Mouse (Mus musculus): ENCODE data around the gene Orc5. TPM values are rescaled to one million over a fixed set of nuclear protein-coding genes. Genes with fewer than 3 reads are reported as not detected.
A peak's percentile ranks its signal among the peaks of the same experiment; 100 is the strongest.

Gene Orc5
- polyA plus RNA-seq, 1 experiment from 2014 or later, result 46.6 TPM

DNA sequence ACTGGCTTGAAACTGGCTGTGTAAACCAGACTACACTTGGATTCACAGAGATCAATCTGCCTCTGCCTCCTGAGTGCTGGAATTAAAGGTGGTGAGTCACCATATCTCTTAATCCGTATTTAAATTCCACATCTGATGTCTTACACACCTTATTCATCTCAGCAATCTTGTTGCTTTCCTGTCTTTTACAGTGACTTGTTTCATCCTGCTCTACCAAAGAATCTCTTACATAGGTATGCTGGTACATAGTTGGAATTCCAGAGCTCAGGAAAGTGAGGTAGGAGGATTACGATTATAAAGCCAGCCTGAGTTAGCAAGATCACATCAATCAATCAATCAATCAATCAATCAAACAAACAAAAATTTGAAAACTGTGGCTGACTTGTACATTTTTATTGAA is 9.6 kb upstream of the Orc5 start:
- H3K9ac ChIP-seq (replicated peaks), result no peak overlapping the region
- no peaks in the 10 kb centered on the region; the same call in 1 of the 2 replicates for H3K36me3 ChIP-seq
- H3K9me3 ChIP-seq, result peaks cover 8% of the 10 kb centered on the region; the same call in 1 of the 2 replicates
- no peak overlapping the region for H3K4me2 ChIP-seq
- H3K4me1 ChIP-seq (replicated peaks), result no peaks in the 10 kb centered on the region
- 62% methylated on average over 2 of the region's 2 CpGs for WGBS
- ATAC-seq (ENCODE audit: insufficient number of reproducible peaks, insufficient read depth, low FRiP score, low TSS enrichment, low read depth), result no peak
- no peaks in the 10 kb centered on the region for H3K27me3 ChIP-seq
- no peak overlapping the region for H3K27ac ChIP-seq
- no peak overlapping the region for H3K4me3 ChIP-seq (replicated peaks)

DNA sequence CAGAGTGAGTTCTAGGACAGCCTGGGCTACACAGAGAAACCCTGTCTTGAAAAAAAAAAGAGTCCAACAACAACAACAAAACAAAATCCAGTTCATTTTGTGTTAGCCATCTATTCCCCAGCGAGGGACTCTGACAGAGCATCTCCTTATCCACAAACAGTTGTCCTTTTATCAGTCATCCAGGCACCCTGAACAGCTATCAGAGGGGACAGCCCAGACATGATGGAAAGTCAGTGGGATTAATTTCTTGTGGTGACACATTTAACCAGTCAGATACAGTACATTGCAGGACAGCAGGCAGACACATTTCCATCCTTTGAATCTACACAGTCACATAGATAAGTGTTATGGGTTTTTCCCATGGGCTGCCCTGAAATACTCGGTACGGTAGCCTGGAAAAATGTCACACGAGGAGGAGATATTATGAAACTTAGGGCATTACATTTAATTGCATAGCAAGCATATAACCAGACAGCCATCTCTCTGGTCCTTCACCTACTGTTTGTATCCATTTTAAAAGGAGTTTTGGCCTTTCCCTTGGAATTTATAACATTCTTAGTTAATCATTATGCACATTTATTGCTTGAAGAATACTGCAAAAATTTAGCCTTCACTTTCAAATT is 7.4 kb upstream of the Orc5 start:
- H3K9me3 ChIP-seq, result peaks cover 8% of the 10 kb centered on the region; the same call in 1 of the 2 replicates
- H3K9ac ChIP-seq (replicated peaks), result no peak overlapping the region
- no peaks in the 10 kb centered on the region for H3K27me3 ChIP-seq
- H3K27ac ChIP-seq, result no peak overlapping the region
- no peaks in the 10 kb centered on the region; the same call in 1 of the 2 replicates for H3K36me3 ChIP-seq
- H3K4me1 ChIP-seq (replicated peaks), result no peaks in the 10 kb centered on the region
- 90% methylated on average over 4 of the region's 4 CpGs for WGBS
- no peak for ATAC-seq (ENCODE audit: insufficient number of reproducible peaks, insufficient read depth, low FRiP score, low TSS enrichment, low read depth)
- no peak overlapping the region for H3K4me2 ChIP-seq
- no peak overlapping the region for H3K4me3 ChIP-seq (replicated peaks)

DNA sequence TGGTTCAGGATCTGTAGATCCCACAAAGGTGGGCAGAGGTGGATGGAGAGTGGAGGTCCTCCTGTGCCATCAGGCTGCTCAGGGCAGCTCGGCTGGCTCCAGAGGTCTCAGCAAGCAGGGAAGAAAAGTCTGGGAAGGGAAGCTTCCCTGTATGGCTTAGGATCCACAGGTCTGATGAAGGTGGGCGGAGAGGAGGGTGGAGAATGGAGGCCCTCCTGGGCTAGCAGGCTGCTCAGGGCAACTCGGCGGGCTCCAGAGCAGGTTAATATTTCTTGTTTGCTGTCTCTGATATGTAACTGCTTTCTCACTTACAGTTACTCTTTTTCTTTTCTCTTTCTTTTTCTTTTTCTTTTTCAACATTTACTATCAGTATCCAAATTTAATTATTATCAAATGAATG is 6.5 kb upstream of the Orc5 start:
- no peak overlapping the region for H3K27ac ChIP-seq
- H3K4me3 ChIP-seq (replicated peaks), result no peak overlapping the region
- no peaks in the 10 kb centered on the region for H3K4me1 ChIP-seq (replicated peaks)
- no peak overlapping the region for H3K9ac ChIP-seq (replicated peaks)
- H3K27me3 ChIP-seq, result no peaks in the 10 kb centered on the region
- no peaks in the 10 kb centered on the region; the same call in 1 of the 2 replicates for H3K36me3 ChIP-seq
- ATAC-seq (ENCODE audit: insufficient number of reproducible peaks, insufficient read depth, low FRiP score, low TSS enrichment, low read depth), result no peak
- WGBS, result 86% methylated on average over 4 of the region's 4 CpGs
- peaks cover 7% of the 10 kb centered on the region; the same call in 1 of the 2 replicates for H3K9me3 ChIP-seq
- no peak overlapping the region for H3K4me2 ChIP-seq

DNA sequence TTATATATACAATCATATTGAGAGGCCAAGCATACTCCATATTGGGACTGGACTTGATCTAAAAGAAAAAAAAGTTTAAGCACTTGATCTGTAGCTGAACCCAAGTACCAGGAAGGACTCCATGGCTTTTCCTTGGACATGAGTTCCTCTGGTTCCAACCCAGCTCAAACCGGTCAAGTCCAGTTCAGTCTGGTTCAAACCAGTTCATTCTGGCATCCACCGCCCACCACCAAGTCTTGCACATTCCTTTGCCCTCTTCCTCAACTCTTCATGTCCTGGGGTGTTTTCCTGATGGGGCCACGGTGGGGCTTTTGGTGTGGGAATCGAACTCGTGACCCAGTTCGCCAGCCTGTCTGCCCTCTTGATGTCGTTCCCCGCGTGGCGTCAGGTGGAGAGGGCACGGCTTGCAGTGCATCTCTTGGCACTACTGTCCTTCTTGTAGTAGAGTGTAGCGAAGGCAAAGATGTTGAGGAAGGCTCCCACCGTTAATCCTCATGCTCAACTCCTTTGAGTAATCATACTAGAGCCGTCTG is 2.1 kb upstream of the Orc5 start:
- Histone ChIP-seq H3K9me3 (no peaks in the 10 kb centered on the region), H3K4me3 (replicated peaks) (no peak overlapping the region), H3K27me3 (no peaks in the 10 kb centered on the region), H3K27ac (no peak overlapping the region), H3K4me1 (replicated peaks) (peaks cover 9% of the 10 kb centered on the region; the same call in 1 of the 2 replicates), H3K36me3 (peaks cover 4% of the 10 kb centered on the region; the same call in 1 of the 2 replicates), H3K4me2 (no peak overlapping the region), H3K9ac (replicated peaks) (no peak overlapping the region)
- 94% methylated on average over 14 of the region's 14 CpGs for WGBS
- no peak for ATAC-seq (ENCODE audit: insufficient number of reproducible peaks, insufficient read depth, low FRiP score, low TSS enrichment, low read depth)

DNA sequence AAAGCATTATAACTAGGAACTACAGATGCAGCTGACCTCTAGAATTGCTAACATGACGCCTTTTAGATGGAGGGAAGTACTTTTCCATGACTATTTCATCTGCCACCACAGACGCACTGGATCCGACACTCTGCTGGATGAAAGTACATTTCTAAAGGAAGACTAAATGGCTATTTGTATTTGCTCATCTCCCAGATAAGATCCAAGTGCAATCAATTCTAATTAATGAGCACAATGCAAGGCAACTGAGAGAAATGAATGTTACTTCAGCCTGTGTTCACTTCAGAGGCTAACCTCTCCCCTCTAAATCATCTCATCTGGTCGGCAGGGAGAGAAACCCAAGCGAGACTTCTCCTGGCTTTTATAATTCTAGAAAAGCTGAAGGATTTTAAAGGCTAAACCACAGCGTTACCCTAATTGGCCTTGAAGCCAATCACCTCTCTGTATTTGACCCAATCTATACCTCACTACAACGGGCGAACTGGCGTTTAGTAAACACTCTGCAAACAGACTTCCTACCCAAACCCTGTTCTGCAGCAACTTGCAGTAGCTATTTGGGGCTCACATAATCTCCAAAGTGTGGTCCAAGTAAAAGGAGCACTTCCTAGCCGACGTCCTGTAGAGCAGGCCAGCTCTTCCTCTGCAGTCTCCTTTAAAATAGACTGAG is 730 bp downstream of the Orc5 start:
- Histone ChIP-seq H3K4me3 (replicated peaks) (peak overlapping the region; percentile 54), H3K9ac (replicated peaks) (peak overlapping the region; percentile 74), H3K36me3 (peaks cover 26% of the 10 kb centered on the region), H3K27me3 (no peaks in the 10 kb centered on the region), H3K4me1 (replicated peaks) (peaks cover 9% of the 10 kb centered on the region; the same call in 1 of the 2 replicates), H3K27ac (peak overlapping the region; percentile 85), H3K4me2 (peak overlapping the region; percentile 61), H3K9me3 (no peaks in the 10 kb centered on the region)
- ATAC-seq (ENCODE audit: insufficient number of reproducible peaks, insufficient read depth, low FRiP score, low TSS enrichment, low read depth), result no peak
- 16% methylated on average over 11 of the region's 11 CpGs for WGBS

DNA sequence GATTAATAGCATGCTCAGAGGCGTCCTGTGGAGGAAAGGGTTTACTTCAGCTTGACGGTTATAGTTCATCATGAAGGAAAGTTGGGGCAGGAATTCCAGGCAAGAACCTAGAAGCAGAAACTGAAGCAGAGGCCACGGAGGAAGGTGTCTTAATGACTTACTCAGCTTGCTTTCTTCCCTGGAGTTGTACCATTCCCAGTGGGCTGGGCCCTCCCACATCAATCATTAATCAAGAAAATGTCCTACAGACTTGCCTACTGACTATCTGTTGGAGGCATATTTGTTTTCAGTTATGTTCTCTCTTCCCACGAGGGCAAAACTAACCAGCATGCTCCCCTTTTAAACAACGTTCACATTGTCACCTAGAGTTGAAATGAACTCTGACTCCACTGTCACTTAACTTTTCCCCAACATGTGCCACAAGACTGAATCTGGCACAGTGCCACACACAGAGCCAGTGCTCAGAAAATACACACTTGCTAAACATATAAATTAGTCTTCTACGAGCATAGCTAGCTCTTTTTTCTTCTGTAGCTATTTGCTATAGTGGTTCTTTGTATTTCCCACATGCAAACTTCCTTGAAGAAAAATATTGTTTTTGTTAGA is 1.6 kb downstream of the Orc5 start:
- H3K4me2 ChIP-seq, result peak overlapping the region; percentile 61
- ATAC-seq (ENCODE audit: insufficient number of reproducible peaks, insufficient read depth, low FRiP score, low TSS enrichment, low read depth), result no peak

DNA sequence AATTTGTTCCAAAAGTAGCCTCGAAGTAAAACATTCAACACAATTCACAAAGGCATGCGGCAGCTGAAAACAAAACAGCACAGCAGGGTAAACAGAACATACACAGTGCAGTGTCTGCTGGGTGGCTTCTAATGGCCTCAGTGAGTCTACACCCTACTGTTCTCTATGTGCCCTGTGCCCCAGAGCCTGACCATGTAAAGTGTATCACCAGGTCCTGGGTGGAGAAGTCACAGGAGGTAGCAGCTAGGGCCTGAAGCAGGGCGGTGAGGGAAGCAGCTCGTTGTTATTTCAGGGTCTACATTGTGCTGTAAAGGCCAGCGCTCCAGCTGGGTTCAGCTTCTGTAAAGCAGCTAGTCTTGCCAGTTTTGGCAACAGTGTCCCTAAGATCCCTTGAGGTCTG is 3.7 kb downstream of the Orc5 start:
- peaks cover 41% of the 10 kb centered on the region for H3K36me3 ChIP-seq
- 93% methylated on average over 5 of the region's 5 CpGs for WGBS

More for the DNA sequence above, 1.6 kb downstream of the Orc5 start:
- Histone ChIP-seq H3K4me1 (replicated peaks) (peaks cover 9% of the 10 kb centered on the region; the same call in 1 of the 2 replicates), H3K4me3 (replicated peaks) (no peak overlapping the region), H3K27ac (no peak overlapping the region), H3K27me3 (no peaks in the 10 kb centered on the region), H3K9ac (replicated peaks) (no peak overlapping the region), H3K36me3 (peaks cover 33% of the 10 kb centered on the region), H3K9me3 (no peaks in the 10 kb centered on the region)
- WGBS, result 78% methylated on average over 6 of the region's 6 CpGs

DNA sequence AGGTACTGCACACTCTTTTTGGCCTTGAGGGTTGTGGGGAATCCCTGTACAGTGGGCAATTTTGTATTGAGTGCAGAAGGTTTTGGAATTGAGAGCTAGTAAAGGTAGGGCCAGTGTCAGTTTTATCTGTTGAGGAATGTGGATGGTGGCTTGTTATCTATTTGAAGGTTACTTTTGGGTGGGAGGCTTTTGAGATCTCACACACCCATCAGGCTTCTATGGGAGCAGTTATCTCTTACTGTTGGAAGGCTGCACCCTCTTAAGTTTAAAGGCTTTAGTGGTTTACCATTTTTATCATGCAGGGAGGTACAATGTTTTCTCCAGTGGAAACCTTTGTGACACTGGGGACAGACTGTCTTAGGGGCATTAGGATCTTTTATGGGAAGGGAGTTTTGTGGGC is 4.9 kb downstream of the Orc5 start:
- H3K4me1 ChIP-seq (replicated peaks), result peaks cover 9% of the 10 kb centered on the region; the same call in 1 of the 2 replicates
- H3K9me3 ChIP-seq, result no peaks in the 10 kb centered on the region
- H3K27me3 ChIP-seq, result no peaks in the 10 kb centered on the region
- H3K4me3 ChIP-seq (replicated peaks), result no peak overlapping the region
- no peak overlapping the region for H3K9ac ChIP-seq (replicated peaks)
- H3K27ac ChIP-seq, result no peak overlapping the region
- H3K36me3 ChIP-seq, result peaks cover 53% of the 10 kb centered on the region
- no peak for ATAC-seq (ENCODE audit: insufficient number of reproducible peaks, insufficient read depth, low FRiP score, low TSS enrichment, low read depth)
- H3K4me2 ChIP-seq, result no peak overlapping the region

More for the DNA sequence above, 3.7 kb downstream of the Orc5 start:
- Histone ChIP-seq H3K9ac (replicated peaks) (no peak overlapping the region), H3K4me1 (replicated peaks) (peaks cover 9% of the 10 kb centered on the region; the same call in 1 of the 2 replicates), H3K4me3 (replicated peaks) (no peak overlapping the region), H3K27me3 (no peaks in the 10 kb centered on the region), H3K27ac (no peak overlapping the region), H3K4me2 (no peak overlapping the region), H3K9me3 (no peaks in the 10 kb centered on the region)
- ATAC-seq (ENCODE audit: insufficient number of reproducible peaks, insufficient read depth, low FRiP score, low TSS enrichment, low read depth), result no peak

DNA sequence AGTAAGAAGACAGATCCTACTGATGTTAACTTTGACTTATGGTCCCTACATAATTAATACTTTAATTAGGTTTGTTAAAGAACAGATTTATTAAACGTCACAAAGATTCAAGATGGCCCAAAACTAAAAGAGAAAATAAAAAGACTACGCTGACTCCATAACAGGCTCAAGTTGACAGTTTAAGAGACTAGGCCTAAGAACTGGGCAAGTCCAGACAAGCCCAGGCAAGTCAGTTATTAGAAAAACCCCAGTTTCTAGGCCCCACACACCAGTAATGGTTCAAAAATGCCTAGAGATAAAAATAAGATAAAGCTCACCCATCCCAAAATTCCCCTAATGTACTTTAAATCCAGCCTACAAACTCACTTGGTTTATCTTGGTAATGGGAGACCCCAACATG is 7.6 kb downstream of the Orc5 start:
- Histone ChIP-seq H3K36me3 (peaks cover 72% of the 10 kb centered on the region), H3K4me2 (no peak overlapping the region)
- 94% methylated on average over 2 of the region's 2 CpGs for WGBS

DNA sequence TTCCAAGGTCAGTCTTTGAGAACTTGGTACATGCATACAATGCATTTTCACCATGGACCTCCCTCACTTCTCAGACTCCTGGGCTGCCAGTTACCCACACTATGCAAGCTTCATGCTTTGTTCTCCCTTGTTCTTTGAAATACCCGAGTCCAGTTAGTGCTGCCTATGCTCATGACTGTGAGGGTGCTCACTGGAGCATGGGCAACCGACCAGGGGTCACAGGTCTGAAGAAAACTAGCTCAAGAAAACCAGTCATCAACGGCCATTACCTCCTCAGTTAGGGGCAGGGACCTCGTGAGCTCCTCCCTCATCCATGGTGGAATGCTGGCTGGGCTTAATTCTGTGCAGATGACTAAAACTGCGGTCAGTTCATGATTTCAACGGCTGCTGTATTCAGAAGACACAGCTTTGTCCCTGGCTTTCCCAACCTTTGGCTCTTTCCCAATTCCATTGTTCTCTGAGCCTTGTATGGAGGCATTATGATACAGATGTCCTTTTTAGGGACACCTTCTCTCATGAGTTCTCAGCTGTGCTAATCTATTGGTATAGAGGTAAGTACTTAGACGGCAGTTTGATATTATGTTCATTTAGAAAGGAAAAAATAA is 11.1 kb downstream of the Orc5 start:
- Histone ChIP-seq H3K4me2 (no peak overlapping the region), H3K9ac (replicated peaks) (no peak overlapping the region), H3K4me1 (replicated peaks) (no peaks in the 10 kb centered on the region), H3K4me3 (replicated peaks) (no peak overlapping the region), H3K36me3 (peaks cover 61% of the 10 kb centered on the region), H3K27me3 (no peaks in the 10 kb centered on the region), H3K9me3 (no peaks in the 10 kb centered on the region), H3K27ac (no peak overlapping the region)
- ATAC-seq (ENCODE audit: insufficient number of reproducible peaks, insufficient read depth, low FRiP score, low TSS enrichment, low read depth), result no peak
- WGBS, result 94% methylated on average over 7 of the region's 7 CpGs

More for the DNA sequence above, 7.6 kb downstream of the Orc5 start:
- H3K9ac ChIP-seq (replicated peaks), result no peak overlapping the region
- no peak for ATAC-seq (ENCODE audit: insufficient number of reproducible peaks, insufficient read depth, low FRiP score, low TSS enrichment, low read depth)
- H3K4me3 ChIP-seq (replicated peaks), result no peak overlapping the region
- no peaks in the 10 kb centered on the region for H3K27me3 ChIP-seq
- no peaks in the 10 kb centered on the region for H3K4me1 ChIP-seq (replicated peaks)
- no peak overlapping the region for H3K27ac ChIP-seq
- H3K9me3 ChIP-seq, result no peaks in the 10 kb centered on the region

DNA sequence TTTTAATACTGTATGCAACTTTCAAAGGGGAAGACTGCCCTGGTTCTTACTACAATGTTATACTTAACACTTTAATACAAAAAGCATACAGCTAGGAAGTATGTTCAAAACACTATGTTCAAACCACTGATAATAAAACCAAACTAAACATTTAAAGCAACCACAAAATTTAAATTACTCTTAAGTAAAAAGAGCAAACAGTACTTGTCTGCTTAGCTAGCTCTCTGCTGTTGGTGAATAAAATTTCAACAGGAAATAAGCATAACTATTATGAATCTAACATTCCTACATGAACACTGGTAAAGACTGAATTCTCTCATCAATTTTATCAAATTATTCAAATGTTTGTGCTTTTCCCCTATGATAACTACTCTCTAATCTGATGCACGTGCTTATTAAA is 13.5 kb downstream of the Orc5 start:
- Histone ChIP-seq H3K4me1 (replicated peaks) (no peaks in the 10 kb centered on the region), H3K36me3 (peaks cover 51% of the 10 kb centered on the region), H3K4me2 (no peak overlapping the region), H3K27me3 (no peaks in the 10 kb centered on the region), H3K9me3 (no peaks in the 10 kb centered on the region), H3K9ac (replicated peaks) (no peak overlapping the region), H3K4me3 (replicated peaks) (no peak overlapping the region), H3K27ac (no peak overlapping the region)
- 86% methylated on average over 1 of the region's 1 CpGs for WGBS
- ATAC-seq (ENCODE audit: insufficient number of reproducible peaks, insufficient read depth, low FRiP score, low TSS enrichment, low read depth), result no peak
